ENCODE assay signal across 12 mouse cellular contexts in the genomic region with DNA sequence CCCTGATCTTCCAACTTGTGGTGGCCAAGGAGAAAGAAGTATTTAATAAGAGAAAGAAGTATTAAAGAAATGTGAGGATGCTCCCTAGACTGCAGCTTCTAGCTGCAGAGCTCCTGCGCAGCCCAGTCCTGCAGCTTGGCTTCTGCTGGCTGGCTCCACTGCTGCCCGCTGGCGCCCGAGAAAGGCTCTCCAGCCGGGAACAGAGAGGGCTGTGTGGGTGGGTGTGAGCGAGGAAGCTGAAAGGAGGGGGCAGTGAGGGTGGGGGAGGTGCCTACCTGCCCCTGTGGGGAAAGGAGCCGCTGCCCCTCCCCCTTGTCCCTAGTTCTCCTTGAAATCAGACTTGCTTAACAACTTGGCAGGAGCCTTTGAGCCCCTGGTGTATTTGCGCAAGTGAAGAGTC. TPM values are rescaled to one million over a fixed set of nuclear protein-coding genes. Genes with fewer than 3 reads are reported as not detected.
DNase-seq lines count a peak whose midpoint lies in the region; ATAC-seq and TF ChIP-seq lines count a peak whose summit lies in the region.
"Had no signal": no experiment of that assay in that cellular context is flagged by ENCODE, and none has a peak within 500 bp of the region (broad histone marks: within the 10 kb centered on the region; RNA-seq: fewer than 3 reads in every experiment).

A gene (minus strand): TSS at position 181 of the 400 bp plus-strand sequence.

- H3K9me3 ChIP-seq in forebrain, postnatal 0 days (ENCODE audit: low read length): no peaks in the 10 kb centered on the region
- no peaks in the 10 kb centered on the region for H3K9me3 ChIP-seq in kidney, embryonic 15.5 days (replicated peaks)
- H3K9me3 ChIP-seq: liver, embryonic 12.5 days had no signal

- peak; percentile 35 to 38 for DNase-seq in cerebellum, postnatal 14 days
- no peak for DNase-seq in cerebellum, adult 11 months
- peak; percentile 16 for DNase-seq in forebrain, postnatal 0 days
- peak; percentile 39 to 74 for DNase-seq in left cerebral cortex, postnatal 25 days (ENCODE audit: low spot score in 2 of 2)
- peak; percentile 62 for DNase-seq in right cerebral cortex, adult 2 months (ENCODE audit: low spot score in 2 of 2)
- no peak for DNase-seq in testis, postnatal 14 days (ENCODE audit: low spot score)

- peaks cover 7% of the 10 kb centered on the region; the same call in 1 of the 2 replicates for H3K4me1 ChIP-seq in forebrain, postnatal 0 days (ENCODE audit: insufficient read depth)
- 0 out of 2 replicates have a peak, but pooled peaks cover 2% of the 10 kb centered on the region for H3K4me1 ChIP-seq in kidney, embryonic 15.5 days
- H3K4me1 ChIP-seq: liver, embryonic 12.5 days had no signal

- intact Hi-C loops in left cerebral cortex, postnatal 25 days (cut with DNase I): loop anchor here (1.0 to 5.0 kb wide), 2 partner anchors 19 to 54 kb away; no protein-coding TSS in a partner anchor

- TF ChIP-seq CTCF in forebrain, postnatal 0 days (IDR thresholded peaks at IDR 0.05; ENCODE audit: low read depth): no peak

- WGBS in forebrain, postnatal 0 days: 4% methylated on average over 8 of the region's 8 CpGs
- WGBS in kidney, embryonic 15.5 days: 0% methylated on average over 8 of the region's 8 CpGs

- H3K4me2 ChIP-seq in forebrain, postnatal 0 days (ENCODE audit: low read depth): peak within 1 kb of the TSS; percentile 59
- H3K4me2 ChIP-seq in kidney, embryonic 15.5 days: no peak within 1 kb of the TSS
- H3K4me2 ChIP-seq: heart, embryonic 11.5 days; liver, embryonic 12.5 days had no signal

- peaks cover 26% of the 10 kb centered on the region for H3K27me3 ChIP-seq in forebrain, postnatal 0 days (ENCODE audit: insufficient read depth, low read length)
- H3K27me3 ChIP-seq in kidney, embryonic 15.5 days: peaks cover 29% of the 10 kb centered on the region

- H3K4me3 ChIP-seq in forebrain, postnatal 0 days (ENCODE audit: low read depth, low read length): peak within 1 kb of the TSS; percentile 33
- no peak within 1 kb of the TSS for H3K4me3 ChIP-seq in kidney, embryonic 15.5 days (replicated peaks)
- H3K4me3 ChIP-seq: liver, embryonic 12.5 days had no signal

- H3K9ac ChIP-seq in forebrain, postnatal 0 days: peak within 1 kb of the TSS; percentile 7; the same call in 1 of the 2 replicates
- H3K9ac ChIP-seq in kidney, embryonic 15.5 days: no peak within 1 kb of the TSS
- H3K9ac ChIP-seq: liver, embryonic 12.5 days had no signal

- H3K36me3 ChIP-seq in forebrain, postnatal 0 days (ENCODE audit: insufficient read depth): no peaks in the 10 kb centered on the region
- H3K36me3 ChIP-seq in kidney, embryonic 15.5 days: no peaks in the 10 kb centered on the region
- H3K36me3 ChIP-seq: liver, embryonic 12.5 days had no signal

- ATAC-seq in forebrain, postnatal 0 days: peak; percentile 78
- ATAC-seq in kidney, embryonic 15.5 days (replicated peaks; ENCODE audit: low FRiP score): no peak
- no peak for ATAC-seq in granulocyte monocyte progenitor cell, adult 5-6 weeks (replicated peaks; ENCODE audit: poor library complexity, severe bottlenecking)
- ATAC-seq: liver, embryonic 12.5 days had no signal

- H3K27ac ChIP-seq in forebrain, postnatal 0 days (ENCODE audit: low read depth, low read length): no peak within 1 kb of the TSS
- H3K27ac ChIP-seq in kidney, embryonic 15.5 days: no peak within 1 kb of the TSS
- H3K27ac ChIP-seq: liver, embryonic 12.5 days had no signal

RNA-seq across cellular contexts. Expression of the gene that starts here (rescaled TPM):
- total RNA-seq in forebrain, postnatal 0 days (2014; rRNA removed): 1.5 and 4.1 TPM in 2 replicates
- polyA plus RNA-seq in forebrain, postnatal 0 days (2015; fragmentation: Nextera tagmentation; extraction: Ambion mirVana): 0.68 and 0.74 TPM in 2 replicates
- total RNA-seq in left cerebral cortex, postnatal 25 days (2021): 10 to 100 TPM; 10.8 to 12.7 TPM
- polyA plus RNA-seq in kidney, embryonic 15.5 days (2015; fragmentation: Nextera tagmentation; extraction: Ambion mirVana): not detected in 2 replicates
- not detected in 2 replicates for total RNA-seq in granulocyte monocyte progenitor cell, adult 5-6 weeks (2014; fragmentation: Nextera tagmentation)
- not detected in 2 replicates for total RNA-seq in granulocyte monocyte progenitor cell, adult 5-6 weeks (2017)
- total RNA-seq: common myeloid progenitor, adult 5-6 weeks had no signal
- polyA plus RNA-seq: heart, embryonic 11.5 days; kidney, embryonic 14.5 days; liver, embryonic 12.5 days had no signal

Comparison
In these comparisons a context has a peak if more than half of its experiments do, and no peak if none do; other contexts are left out.
1. DNase-seq: peak in cerebellum, postnatal 14 days (2 of 2), forebrain, postnatal 0 days (single experiment), left cerebral cortex, postnatal 25 days (2 of 2) and right cerebral cortex, adult 2 months (2 of 2); none in cerebellum, adult 11 months (single experiment) and testis, postnatal 14 days (single experiment).